Mouse (Mus musculus) fibroblast of lung, adult 2 months (primary cell): Measurements from ENCODE around the gene Slc5a4a.
A peak's percentile ranks its signal among the peaks of the same experiment; 100 is the strongest.

Source experiments
- DNase-seq: peaks from one replicate; pipeline ENCODE4 v3.0.0-alpha.2; 2011; ENCODE audit warnings: low read depth

The Slc5a4a gene

GRCm38 (mm10) chr10:76147278-76147677 lies at the start of gene Slc5a4a:
Gene Slc5a4a, plus strand, starts transcription at chr10:76147451.
- DNase-seq: no peak

- DNase-seq: no peak
Measured at GRCm38 (mm10) chr10:76110861-76111260, 36.4 kb upstream of the Slc5a4a start, which contains the start of gene Slc5a4b. Gene Slc5a4b, minus strand, starts transcription at chr10:76110961.

- DNase-seq: no peak
Measured at GRCm38 (mm10) chr10:76117966-76118365, 29.3 kb upstream of the Slc5a4a start.

- DNase-seq: no peak
Measured at GRCm38 (mm10) chr10:76118741-76119140, 28.5 kb upstream of the Slc5a4a start.

GRCm38 (mm10) chr10:76120124-76120711 lies 27.0 kb upstream of the Slc5a4a start:
- DNase-seq: no peak

GRCm38 (mm10) chr10:76121495-76121894 lies 25.8 kb upstream of the Slc5a4a start:
- DNase-seq: no peak

- DNase-seq: no peak
Measured at GRCm38 (mm10) chr10:76132506-76132905, 14.7 kb upstream of the Slc5a4a start.

- no peak for DNase-seq
Measured at GRCm38 (mm10) chr10:76136318-76136717, 10.9 kb upstream of the Slc5a4a start.

- no peak for DNase-seq
Measured at GRCm38 (mm10) chr10:76146846-76147245, 405 bp upstream of the Slc5a4a start.

- no peak for DNase-seq
Measured at GRCm38 (mm10) chr10:76155911-76156310, 8.7 kb downstream of the Slc5a4a start.

GRCm38 (mm10) chr10:76157528-76157927 lies 10.3 kb downstream of the Slc5a4a start:
- DNase-seq: no peak

GRCm38 (mm10) chr10:76158009-76158408 lies 10.8 kb downstream of the Slc5a4a start:
- no peak for DNase-seq

- DNase-seq: no peak
Measured at GRCm38 (mm10) chr10:76174899-76175298, 27.6 kb downstream of the Slc5a4a start.

GRCm38 (mm10) chr10:76185216-76185615 lies 38.0 kb downstream of the Slc5a4a start:
- no peak for DNase-seq

GRCm38 (mm10) chr10:76188010-76188409 lies 40.8 kb downstream of the Slc5a4a start:
- no peak for DNase-seq

GRCm38 (mm10) chr10:76201416-76201815 lies 54.2 kb downstream of the Slc5a4a start:
- DNase-seq: no peak

- DNase-seq: peak; percentile 14
Measured at GRCm38 (mm10) chr10:76201978-76202377, 54.7 kb downstream of the Slc5a4a start.

- DNase-seq: no peak
Measured at GRCm38 (mm10) chr10:76203798-76204283, 56.6 kb downstream of the Slc5a4a start.

GRCm38 (mm10) chr10:76207262-76207796 lies 60.1 kb downstream of the Slc5a4a start:
- DNase-seq: no peak

GRCm38 (mm10) chr10:76209241-76209640 lies 62.0 kb downstream of the Slc5a4a start:
- no peak for DNase-seq

- no peak for DNase-seq
Measured at GRCm38 (mm10) chr10:76210806-76211205, 63.6 kb downstream of the Slc5a4a start.

- DNase-seq: no peak
Measured at GRCm38 (mm10) chr10:76212121-76212520, 64.9 kb downstream of the Slc5a4a start.

GRCm38 (mm10) chr10:76214161-76214560 lies 66.9 kb downstream of the Slc5a4a start:
- DNase-seq: no peak

- DNase-seq: no peak
Measured at GRCm38 (mm10) chr10:76217056-76217455, 69.8 kb downstream of the Slc5a4a start.
